Mouse (Mus musculus) spleen, embryonic (tissue): ENCODE measurements around the gene Gramd4.
"Not testable (repeated sequence)": the region's sequence is repeated elsewhere in the genome, so short reads cannot be mapped to it uniquely, and the experiment has no call there.

ENCODE experiments used
- CTCF ChIA-PET: fragments of 350-600 bp; sonication (Branson Sonifier 250); formaldehyde crosslinking; loops from one replicate; lab custom pipeline; 2022; lab: Charles Lee

Gene Gramd4

GRCm38 (mm10) chr15:86088266-86088790 is 30.8 kb downstream of the Gramd4 start:
- CTCF ChIA-PET, result interaction anchor here (0.5 kb wide), 1 partner anchor 23 kb away, joined by 7 read pairs; no protein-coding TSS in a partner anchor

GRCm38 (mm10) chr15:86089091-86089744 is 31.7 kb downstream of the Gramd4 start:
- CTCF ChIA-PET, result interaction anchor here (0.6 kb wide), 1 partner anchor 19 kb away, joined by 11 read pairs; no protein-coding TSS in a partner anchor

GRCm38 (mm10) chr15:86089991-86090529 is 32.6 kb downstream of the Gramd4 start:
- CTCF ChIA-PET, result interaction anchor here (0.6 kb wide), 1 partner anchor 20 kb away, joined by 11 read pairs; no protein-coding TSS in a partner anchor

GRCm38 (mm10) chr15:86090578-86090977 is 33.1 kb downstream of the Gramd4 start:
- CTCF ChIA-PET, result no interaction called here

GRCm38 (mm10) chr15:86091201-86091997 is 33.9 kb downstream of the Gramd4 start:
- CTCF ChIA-PET, result interaction anchor here (0.5 kb wide), 1 partner anchor 21 kb away, joined by 3 read pairs; no protein-coding TSS in a partner anchor

GRCm38 (mm10) chr15:86091998-86092670 is 34.6 kb downstream of the Gramd4 start:
- CTCF ChIA-PET, result interaction anchor here (0.5 kb wide), 1 partner anchor 22 kb away, joined by 3 read pairs; no protein-coding TSS in a partner anchor

- CTCF ChIA-PET, result no interaction called here
Measured at GRCm38 (mm10) chr15:86093236-86093635, 35.7 kb downstream of the Gramd4 start.

- CTCF ChIA-PET, result interaction anchor here (0.5 to 0.6 kb wide), 3 partner anchors 14 to 44 kb away, joined by 3 to 21 read pairs (median 9); no protein-coding TSS in a partner anchor
Measured at GRCm38 (mm10) chr15:86094324-86095121, 37.0 kb downstream of the Gramd4 start.

GRCm38 (mm10) chr15:86095722-86096603 is 38.5 kb downstream of the Gramd4 start:
- CTCF ChIA-PET, result interaction anchor here (0.6 kb wide), 1 partner anchor 76 kb away, joined by 3 read pairs; no protein-coding TSS in a partner anchor

GRCm38 (mm10) chr15:86096604-86097020 is 39.1 kb downstream of the Gramd4 start:
- CTCF ChIA-PET, result not testable (repeated sequence)

GRCm38 (mm10) chr15:86097871-86098270 is 40.4 kb downstream of the Gramd4 start:
- CTCF ChIA-PET, result no interaction called here

- CTCF ChIA-PET, result interaction anchor here (0.7 kb wide), 1 partner anchor 17 kb away, joined by 4 read pairs; no protein-coding TSS in a partner anchor
Measured at GRCm38 (mm10) chr15:86101585-86101984, 44.1 kb downstream of the Gramd4 start.

GRCm38 (mm10) chr15:86102308-86102707 is 44.8 kb downstream of the Gramd4 start:
- CTCF ChIA-PET, result interaction anchor here (0.7 kb wide), 1 partner anchor 17 kb away, joined by 4 read pairs; no protein-coding TSS in a partner anchor

- CTCF ChIA-PET, result no interaction called here
Measured at GRCm38 (mm10) chr15:86104401-86105344, 47.2 kb downstream of the Gramd4 start.

GRCm38 (mm10) chr15:86105345-86105697 is 47.8 kb downstream of the Gramd4 start:
- CTCF ChIA-PET, result no interaction called here

GRCm38 (mm10) chr15:86105751-86106150 is 48.3 kb downstream of the Gramd4 start:
- CTCF ChIA-PET, result interaction anchor here (0.9 kb wide), 1 partner anchor 37 kb away, joined by 3 read pairs; no protein-coding TSS in a partner anchor

GRCm38 (mm10) chr15:86107831-86108471 is 50.5 kb downstream of the Gramd4 start:
- CTCF ChIA-PET, result interaction anchor here (0.6 kb wide), 1 partner anchor 14 kb away, joined by 3 read pairs; no protein-coding TSS in a partner anchor
